Mouse (Mus musculus) MEL (cell line): ENCODE measurements around the gene Atp6v1b1. TPM values are rescaled to one million over a fixed set of nuclear protein-coding genes. Genes with fewer than 3 reads are reported as not detected.

Experiments
- DNase-seq: peaks from one replicate; pipeline ENCODE4 v3.0.0; 2011; ENCODE audit warnings: low read depth, low spot score
- H3K27ac ChIP-seq: 2 replicates; pipeline ENCODE4 v1.5.1; 2012; ENCODE audit warnings: low read depth, mild to moderate bottlenecking, control low read depth, low read length, moderate library complexity; ENCODE audit not compliant: control insufficient read depth
- H3K27me3 ChIP-seq, 2 experiments: fragments of 150-350 bp in 1 of 2; sonication (generic) in 1 of 2; 2 replicates each; pipeline ENCODE4 v1.6.1; 2012; ENCODE audit warnings: low read length in 2 of 2, mild to moderate bottlenecking in 2 of 2, improper control_type of control experiment in 1 of 2, moderate library complexity in 1 of 2; ENCODE audit not compliant: insufficient read depth in 2 of 2, control insufficient read depth in 1 of 2
- H3K36me3 ChIP-seq, 2 experiments: 2 replicates each; pipeline ENCODE4 v1.6.1; 2012 to 2014; ENCODE audit warnings: low read length in 2 of 2, improper control_type of control experiment in 1 of 2, inconsistent platforms in 1 of 2, mild to moderate bottlenecking in 1 of 2; ENCODE audit not compliant: insufficient read depth in 2 of 2, control insufficient read depth in 1 of 2
- H3K4me1 ChIP-seq, 2 experiments: fragments of 150-350 bp in 1 of 2; sonication (generic) in 1 of 2; 2 replicates each; pipeline ENCODE4 v1.6.1; 2012; ENCODE audit warnings: low read length in 2 of 2, improper control_type of control experiment in 1 of 2, mild to moderate bottlenecking in 1 of 2; ENCODE audit not compliant: insufficient read depth in 2 of 2, control insufficient read depth in 1 of 2
- H3K4me3 ChIP-seq, 2 experiments: fragments of 150-350 bp in 1 of 2; sonication (generic) in 1 of 2; 2 replicates each; pipeline ENCODE4 v1.5.1; 2012; ENCODE audit warnings: low read depth in 2 of 2, low read length in 2 of 2, mild to moderate bottlenecking in 2 of 2, moderate library complexity in 2 of 2, control low read depth in 1 of 2, improper control_type of control experiment in 1 of 2; ENCODE audit not compliant: control insufficient read depth in 1 of 2, insufficient read depth in 1 of 2
- H3K79me2 ChIP-seq: 2 replicates; pipeline ENCODE4 v1.6.1; 2012; ENCODE audit warnings: mild to moderate bottlenecking, low read length, moderate library complexity; ENCODE audit not compliant: control insufficient read depth, poor library complexity, insufficient read depth
- H3K9ac ChIP-seq: 2 replicates; pipeline ENCODE4 v1.6.1; 2012; ENCODE audit warnings: low read depth, mild to moderate bottlenecking, control low read depth, low read length, moderate library complexity; ENCODE audit not compliant: control insufficient read depth, poor library complexity, severe bottlenecking
- H3K9me3 ChIP-seq: fragments of 150-350 bp; sonication (generic); replicated peaks from 2 replicates; pipeline ENCODE4 v1.6.1; 2012; ENCODE audit warnings: mild to moderate bottlenecking, low read length, improper control_type of control experiment, moderate library complexity; ENCODE audit not compliant: insufficient read depth
- CTCF ChIP-seq, 3 experiments: IDR thresholded peaks in 2 of 3; conservative IDR thresholded peaks in 1 of 3; 2 replicates each; pipeline ENCODE4 v1.5.1; 2011 to 2012; ENCODE audit warnings: low read length in 3 of 3, low read depth in 2 of 3, mild to moderate bottlenecking in 2 of 3, improper control_type of control experiment in 1 of 3, inconsistent platforms in 1 of 3, mixed read lengths in 1 of 3, moderate library complexity in 1 of 3; ENCODE audit not compliant: control insufficient read depth in 1 of 3, insufficient read depth in 1 of 3, poor library complexity in 1 of 3, severe bottlenecking in 1 of 3
- E2F4 ChIP-seq: IDR thresholded peaks from 2 replicates; pipeline ENCODE4 v1.6.1; 2011; ENCODE audit warnings: low read depth, low read length, improper control_type of control experiment, borderline replicate concordance
- EP300 ChIP-seq, 2 experiments: IDR thresholded peaks; 2 replicates each; pipeline ENCODE4 v1.6.1; 2011; ENCODE audit warnings: improper control_type of control experiment in 2 of 2, low read length in 2 of 2, low read depth in 1 of 2, mild to moderate bottlenecking in 1 of 2
- HCFC1 ChIP-seq: IDR thresholded peaks from 2 replicates; pipeline ENCODE4 v1.6.1; 2012; ENCODE audit warnings: low read depth, mild to moderate bottlenecking, inconsistent platforms, low read length, improper control_type of control experiment, moderate library complexity
- MAZ ChIP-seq: IDR thresholded peaks from 2 replicates; pipeline ENCODE4 v1.6.1; 2012; ENCODE audit warnings: low read depth, mild to moderate bottlenecking, inconsistent platforms, low read length, improper control_type of control experiment
- MXI1 ChIP-seq: IDR thresholded peaks from 2 replicates; pipeline ENCODE4 v1.6.1; 2011; ENCODE audit warnings: mild to moderate bottlenecking, low read depth, low read length, improper control_type of control experiment
- MYC ChIP-seq: IDR thresholded peaks from 2 replicates; pipeline ENCODE4 v1.6.1; 2011; ENCODE audit warnings: low read depth, mild to moderate bottlenecking, low read length, improper control_type of control experiment, moderate library complexity
- POLR2A ChIP-seq, 2 experiments: IDR thresholded peaks; 2 replicates each; pipeline ENCODE4 v1.6.1; 2011 to 2012; ENCODE audit warnings: low read length in 2 of 2, mild to moderate bottlenecking in 2 of 2, control low read depth in 1 of 2, improper control_type of control experiment in 1 of 2, low read depth in 1 of 2, moderate library complexity in 1 of 2; ENCODE audit not compliant: control insufficient read depth in 1 of 2, insufficient read depth in 1 of 2, poor library complexity in 1 of 2
- RAD21 ChIP-seq: IDR thresholded peaks from 2 replicates; pipeline ENCODE4 v1.6.1; 2011; ENCODE audit warnings: mild to moderate bottlenecking, low read depth, low read length, improper control_type of control experiment
- SMC3 ChIP-seq: IDR thresholded peaks from 2 replicates; pipeline ENCODE4 v1.6.1; 2011; ENCODE audit warnings: low read depth, low read length, improper control_type of control experiment
- TAL1 ChIP-seq: IDR thresholded peaks from 2 replicates; pipeline ENCODE4 v1.6.1; 2012; ENCODE audit warnings: mild to moderate bottlenecking, inconsistent platforms, low read length, moderate library complexity, mixed read lengths
- TBP ChIP-seq: IDR thresholded peaks from 2 replicates; pipeline ENCODE4 v1.8.0; 2011; ENCODE audit warnings: low read depth, low read length, improper control_type of control experiment
- USF1 ChIP-seq: IDR thresholded peaks from 2 replicates; pipeline ENCODE4 v1.6.1; 2014; ENCODE audit warnings: low read depth, mild to moderate bottlenecking, inconsistent platforms, low read length, improper control_type of control experiment, moderate library complexity
- USF2 ChIP-seq, 2 experiments: IDR thresholded peaks; 2 replicates each; pipeline ENCODE4 v1.6.1; 2011 to 2012; ENCODE audit warnings: improper control_type of control experiment in 2 of 2, low read length in 2 of 2, borderline replicate concordance in 1 of 2, inconsistent platforms in 1 of 2, low read depth in 1 of 2, mild to moderate bottlenecking in 1 of 2; ENCODE audit not compliant: insufficient read depth in 1 of 2
- polyA plus RNA-seq, 2 experiments: library from polyadenylated mRNA; stranded (reverse) in 1 of 2; unstranded in 1 of 2; fragments of >175 nt in 1 of 2; fragments of >200 nt in 1 of 2; gene quantifications; 2 replicates each; pipeline versions ENCODE4 v1.2.1 to v1.2.4; 2012; ENCODE audit warnings: low replicate concordance in 2 of 2, low read depth in 1 of 2; ENCODE audit not compliant: insufficient read length in 2 of 2, insufficient read depth in 1 of 2, missing spikeins in 1 of 2
- total RNA-seq: library from RNA; depleted of rRNA; stranded (reverse); fragments of 300-350 nt; gene quantifications from 2 replicates; pipeline ENCODE4 v1.2.3, GENCODE M21; 2012

The Atp6v1b1 gene
- total and polyA plus RNA-seq, 3 experiments, result 0.08 TPM; not detected in 2

- TF ChIP-seq MXI1, result no peak
- no peak for TF ChIP-seq USF1
- TF ChIP-seq USF2 (IDR thresholded peaks at IDR 0.05; ENCODE audit: borderline replicate concordance in 1 of 2, insufficient read depth in 1 of 2, low read depth in 1 of 2, low read length in 2 of 2), result no peak
- TF ChIP-seq POLR2A (IDR thresholded peaks at IDR 0.05; ENCODE audit: control insufficient read depth in 1 of 2, insufficient read depth in 1 of 2, low read depth in 1 of 2, low read length in 2 of 2, poor library complexity in 1 of 2), result no peak
- no peak for TF ChIP-seq E2F4
- TF ChIP-seq TBP, result no peak
- TF ChIP-seq HCFC1, result no peak
- no peak for TF ChIP-seq SMC3
- no peaks in the 10 kb centered on the region for H3K36me3 ChIP-seq
- no peak overlapping the region for H3K27ac ChIP-seq
- no peaks in the 10 kb centered on the region for H3K9me3 ChIP-seq
- H3K4me1 ChIP-seq, result no peaks in the 10 kb centered on the region; a peak in 1 of 4 replicates
- no peaks in the 10 kb centered on the region for H3K79me2 ChIP-seq
- H3K4me3 ChIP-seq, result no peak overlapping the region
- no peak overlapping the region for H3K9ac ChIP-seq
- DNase-seq, result no peak
- no peaks in the 10 kb centered on the region; a peak in 2 of 4 replicates for H3K27me3 ChIP-seq
Observed at GRCm38 (mm10) chr6:83749286-83749685, 6.5 kb downstream of the Atp6v1b1 start.

GRCm38 (mm10) chr6:83750171-83750684 lies 7.4 kb downstream of the Atp6v1b1 start:
- no peaks in the 10 kb centered on the region for H3K79me2 ChIP-seq
- H3K4me1 ChIP-seq, result no peaks in the 10 kb centered on the region; a peak in 1 of 4 replicates
- H3K4me3 ChIP-seq, result peak overlapping the region; percentile 42 to 64
- no peak overlapping the region for H3K27ac ChIP-seq
- peak; percentile 72 for DNase-seq
- no peaks in the 10 kb centered on the region for H3K36me3 ChIP-seq
- H3K9me3 ChIP-seq, result no peaks in the 10 kb centered on the region
- H3K27me3 ChIP-seq, result no peaks in the 10 kb centered on the region; a peak in 2 of 4 replicates
- H3K9ac ChIP-seq, result peak overlapping the region; percentile 54
- TF ChIP-seq CTCF (IDR thresholded peaks at IDR 0.05 in 2 of 3, conservative IDR thresholded peaks at IDR 0.05 in 1 of 3; ENCODE audit: control insufficient read depth in 1 of 3, insufficient read depth in 1 of 3, low read depth in 2 of 3, low read length in 3 of 3, poor library complexity in 1 of 3, severe bottlenecking in 1 of 3), result peak; percentile 69 to 86 (median 82)
- no peak for TF ChIP-seq MYC
- TF ChIP-seq EP300 (IDR thresholded peaks at IDR 0.05; ENCODE audit: low read depth in 1 of 2, low read length in 2 of 2), result peak in 1 of 2 experiments; percentile 31; a peak in 1 of 4 replicates
- 0 out of 2 replicates have a peak, but pooled peaks have one; percentile 19 for TF ChIP-seq TBP
- TF ChIP-seq MXI1, result no peak
- TF ChIP-seq RAD21, result peak; percentile 51
- TF ChIP-seq MAZ, result peak; percentile 45; the same call in 1 of the 2 replicates
- peak; percentile 48; the same call in 1 of the 2 replicates for TF ChIP-seq HCFC1
- TF ChIP-seq TAL1, result no peak
- TF ChIP-seq SMC3, result peak; percentile 77
- TF ChIP-seq, all 39 proteins: peak for 7
